9 mouse cellular contexts compared by ENCODE assay signal in genomic region chr1:59315057-59315807, GRCm38 (mm10). TPM values are rescaled to one million over a fixed set of nuclear protein-coding genes. Genes with fewer than 3 reads are reported as not detected.
A peak's percentile ranks its signal among the peaks of the same experiment; 100 is the strongest.
DNase-seq lines count a peak whose midpoint lies in the region; ATAC-seq and TF ChIP-seq lines count a peak whose summit lies in the region.
"Had no signal": no experiment of that assay in that cellular context is flagged by ENCODE, and none has a peak within 500 bp of the region (broad histone marks: within the 10 kb centered on the region; RNA-seq: fewer than 3 reads in every experiment).

No protein-coding gene starts in this region.

- no peak for TF ChIP-seq CTCF in kidney, postnatal 0 days (IDR thresholded peaks at IDR 0.05; ENCODE audit: low read depth)
- TF ChIP-seq CTCF in kidney, adult 2 months (conservative IDR thresholded peaks at IDR 0.05; ENCODE audit: insufficient read depth, insufficient read length, low read depth, low read length): no peak
- TF ChIP-seq CTCF in brain, embryonic 14.5 days (IDR thresholded peaks at IDR 0.05; ENCODE audit: borderline replicate concordance, extremely low read depth, insufficient read depth, insufficient read length): no peak

- 0 out of 2 replicates have a peak, but pooled peaks cover 7% of the 10 kb centered on the region for H3K4me1 ChIP-seq in kidney, postnatal 0 days (replicated peaks; ENCODE audit: insufficient read depth, low read length)
- no peaks in the 10 kb centered on the region for H3K4me1 ChIP-seq in kidney, adult 2 months (ENCODE audit: control insufficient read depth, insufficient read depth, low read length)
- peaks cover 7% of the 10 kb centered on the region for H3K4me1 ChIP-seq in hindbrain, embryonic 11.5 days (replicated peaks; ENCODE audit: control insufficient read depth, insufficient read depth, low read length)
- H3K4me1 ChIP-seq in neural tube, embryonic 11.5 days (ENCODE audit: control insufficient read depth, insufficient read depth, low read length): peaks cover 18% of the 10 kb centered on the region

- intact Hi-C loops in heart, postnatal 36 days (cut with DNase I): loop anchor here (5.0 kb wide), 1 partner anchor 167 kb away; the partner anchor contains the start of gene Fzd7

- DNase-seq in kidney, postnatal 0 days (ENCODE audit: low spot score): peak; percentile 77
- DNase-seq in kidney, adult 2 months: no peak
- DNase-seq in brain, embryonic 14.5 days (ENCODE audit: low read depth): peak; percentile 74
- DNase-seq in hindbrain, embryonic 11.5 days (ENCODE audit: low spot score): peak; percentile 77
- peak; percentile 75 for DNase-seq in neural tube, embryonic 11.5 days (ENCODE audit: low spot score)
- DNase-seq in adrenal gland, adult 2 months: no peak
- DNase-seq in heart, postnatal 36 days: no peak

- H3K4me2 ChIP-seq in kidney, postnatal 0 days (ENCODE audit: low read length): no peak overlapping the region
- no peak overlapping the region; the same call in 1 of the 2 replicates for H3K4me2 ChIP-seq in hindbrain, embryonic 11.5 days (replicated peaks; ENCODE audit: low read depth, low read length)
- peak overlapping the region; percentile 10; the same call in 1 of the 2 replicates for H3K4me2 ChIP-seq in neural tube, embryonic 11.5 days (ENCODE audit: low read depth)

- WGBS in kidney, postnatal 0 days: 16% methylated on average over 5 of the region's 5 CpGs
- 50% methylated on average over 5 of the region's 5 CpGs for WGBS in kidney, adult 2 months
- 4% methylated on average over 5 of the region's 5 CpGs for WGBS in hindbrain, embryonic 11.5 days
- WGBS in neural tube, embryonic 11.5 days: 6% methylated on average over 5 of the region's 5 CpGs

- no peaks in the 10 kb centered on the region for H3K9me3 ChIP-seq in kidney, postnatal 0 days (replicated peaks; ENCODE audit: low read length)
- H3K9me3 ChIP-seq in hindbrain, embryonic 11.5 days (ENCODE audit: control insufficient read depth, low read length): no peaks in the 10 kb centered on the region
- no peaks in the 10 kb centered on the region for H3K9me3 ChIP-seq in neural tube, embryonic 11.5 days (ENCODE audit: control insufficient read depth, low read length)

- H3K36me3 ChIP-seq in kidney, postnatal 0 days (ENCODE audit: insufficient read depth, low read length): no peaks in the 10 kb centered on the region
- H3K36me3 ChIP-seq in kidney, adult 2 months (ENCODE audit: control insufficient read depth, insufficient read depth, low read length): no peaks in the 10 kb centered on the region
- H3K36me3 ChIP-seq in hindbrain, embryonic 11.5 days (ENCODE audit: control insufficient read depth, insufficient read depth, low read length): no peaks in the 10 kb centered on the region
- no peaks in the 10 kb centered on the region for H3K36me3 ChIP-seq in neural tube, embryonic 11.5 days (ENCODE audit: control insufficient read depth, insufficient read depth, low read length)

- H3K9ac ChIP-seq in kidney, postnatal 0 days (ENCODE audit: low read depth, low read length): no peak overlapping the region
- H3K9ac ChIP-seq in hindbrain, embryonic 11.5 days (ENCODE audit: low read depth, low read length): no peak overlapping the region
- H3K9ac ChIP-seq in neural tube, embryonic 11.5 days (ENCODE audit: low read length): no peak overlapping the region

- H3K27ac ChIP-seq in kidney, postnatal 0 days: no peak overlapping the region
- no peak overlapping the region for H3K27ac ChIP-seq in kidney, adult 2 months (ENCODE audit: insufficient read depth, low read depth, low read length)
- H3K27ac ChIP-seq in hindbrain, embryonic 11.5 days (ENCODE audit: low read depth, low read length): peak overlapping the region; percentile 43
- H3K27ac ChIP-seq in neural tube, embryonic 11.5 days (ENCODE audit: low read depth, low read length): peak overlapping the region; percentile 40

- TF ChIP-seq POLR2A in kidney, adult 2 months (IDR thresholded peaks at IDR 0.05; ENCODE audit: low read depth, low read length): no peak
- no peak for TF ChIP-seq POLR2A in brain, embryonic 14.5 days (IDR thresholded peaks at IDR 0.05; ENCODE audit: borderline replicate concordance, extremely low read depth, insufficient read depth, insufficient read length, poor library complexity, severe bottlenecking)

- H3K27me3 ChIP-seq in kidney, postnatal 0 days (ENCODE audit: insufficient read depth, low read length): no peaks in the 10 kb centered on the region
- no peaks in the 10 kb centered on the region for H3K27me3 ChIP-seq in kidney, adult 2 months (replicated peaks; ENCODE audit: control insufficient read depth, insufficient read depth, low read length)
- H3K27me3 ChIP-seq in hindbrain, embryonic 11.5 days (ENCODE audit: control insufficient read depth, insufficient read depth, low read length): no peaks in the 10 kb centered on the region
- no peaks in the 10 kb centered on the region for H3K27me3 ChIP-seq in neural tube, embryonic 11.5 days (ENCODE audit: control insufficient read depth, insufficient read depth, low read length)

- no peak overlapping the region for H3K4me3 ChIP-seq in kidney, postnatal 0 days (replicated peaks; ENCODE audit: low read depth, low read length)
- no peak overlapping the region for H3K4me3 ChIP-seq in kidney, adult 2 months (ENCODE audit: insufficient read depth, low read depth, low read length)
- no peak overlapping the region for H3K4me3 ChIP-seq in hindbrain, embryonic 11.5 days (ENCODE audit: low read depth, low read length)
- no peak overlapping the region for H3K4me3 ChIP-seq in neural tube, embryonic 11.5 days (ENCODE audit: low read depth, low read length)

- peak; percentile 74 for ATAC-seq in kidney, postnatal 0 days (replicated peaks; ENCODE audit: low FRiP score, low read depth)
- ATAC-seq in hindbrain, embryonic 11.5 days (ENCODE audit: low FRiP score): peak; percentile 95
- peak; percentile 97 for ATAC-seq in neural tube, embryonic 11.5 days (ENCODE audit: insufficient read depth, low FRiP score, low TSS enrichment)
- no peak for ATAC-seq in granulocyte monocyte progenitor cell, adult 5-6 weeks (replicated peaks; ENCODE audit: poor library complexity, severe bottlenecking)

RNA-seq across cellular contexts. Expression of gene Cdk15, which starts 58.5 kb away (rescaled TPM):
- 0.84 and 0.89 TPM in 2 replicates for polyA plus RNA-seq in kidney, postnatal 0 days (2015; fragmentation: Nextera tagmentation; extraction: Ambion mirVana)
- 0.05 and 0.13 TPM in 2 replicates for polyA plus RNA-seq in kidney, adult 2 months (2012; rRNA removed)
- 0.30 and 0.41 TPM in 2 replicates for polyA plus RNA-seq in brain, embryonic 14.5 days (2012; rRNA removed)
- polyA plus RNA-seq in hindbrain, embryonic 11.5 days (2014; fragmentation: Nextera tagmentation; extraction: Ambion mirVana): 1.1 and 1.8 TPM in 2 replicates
- polyA plus RNA-seq in neural tube, embryonic 11.5 days (2014; fragmentation: Nextera tagmentation; extraction: Ambion mirVana): 0.31 and 0.89 TPM in 2 replicates
- total RNA-seq in adrenal gland, adult 2 months (2021): not detected
- 0.11 TPM in 1 of 2 replicates, not detected in the other for polyA plus RNA-seq in adrenal gland, adult 2 months (2012; rRNA removed)
- not detected for total RNA-seq in heart, postnatal 36 days (2021)
- total RNA-seq in granulocyte monocyte progenitor cell, adult 5-6 weeks (2014; fragmentation: Nextera tagmentation): not detected in 2 replicates
- not detected in 2 replicates for total RNA-seq in granulocyte monocyte progenitor cell, adult 5-6 weeks (2017)
- total RNA-seq: heart, adult 18-20 months had no signal

Comparison
In these comparisons a context has a peak if more than half of its experiments do, and no peak if none do; other contexts are left out.
1. DNase-seq: peak in kidney, postnatal 0 days (single experiment), brain, embryonic 14.5 days (single experiment), hindbrain, embryonic 11.5 days (single experiment) and neural tube, embryonic 11.5 days (single experiment); none in kidney, adult 2 months (single experiment), adrenal gland, adult 2 months (single experiment) and heart, postnatal 36 days (0 of 2).
2. H3K27ac ChIP-seq: peak in hindbrain, embryonic 11.5 days (single experiment) and neural tube, embryonic 11.5 days (single experiment); none in kidney, postnatal 0 days (single experiment) and kidney, adult 2 months (single experiment).